Mouse (Mus musculus) skeletal muscle tissue, adult 2 months (tissue): Measurements from ENCODE around the gene Ppp1r16b.
A peak's percentile ranks its signal among the peaks of the same experiment; 100 is the strongest.

Experiments used
- DNase-seq: peaks from one replicate; pipeline ENCODE4 v3.0.0-alpha.2; 2012; ENCODE audit warnings: low read depth, low spot score

The Ppp1r16b gene

GRCm38 (mm10) chr2:158665098-158665497 is at the start of gene Ppp1r16b:
Gene Ppp1r16b (plus strand): TSS chr2:158665398.
- DNase-seq: no peak

DNA sequence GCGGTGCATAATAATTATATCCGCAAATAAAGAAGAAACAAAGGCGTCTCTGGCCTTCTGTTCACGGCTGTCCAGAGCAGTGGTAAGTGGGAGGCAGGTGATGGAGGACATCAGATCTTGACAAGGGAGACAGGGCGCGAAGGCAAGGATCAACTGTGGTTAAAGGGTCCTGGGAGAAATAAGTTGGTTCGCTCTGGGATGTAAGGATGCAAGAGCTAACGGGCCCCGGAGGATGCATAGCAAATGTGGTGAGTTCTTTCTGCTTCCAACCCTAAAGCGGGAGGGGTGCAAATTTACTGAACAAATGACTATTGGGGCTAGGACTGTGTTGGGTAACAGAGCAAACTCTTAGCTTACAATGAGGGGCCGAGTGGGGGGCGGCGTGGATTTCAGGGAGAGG is 49.5 kb upstream of the Ppp1r16b start:
- no peak for DNase-seq

- DNase-seq: no peak
Observed at GRCm38 (mm10) chr2:158616296-158616695, 48.9 kb upstream of the Ppp1r16b start.

DNA sequence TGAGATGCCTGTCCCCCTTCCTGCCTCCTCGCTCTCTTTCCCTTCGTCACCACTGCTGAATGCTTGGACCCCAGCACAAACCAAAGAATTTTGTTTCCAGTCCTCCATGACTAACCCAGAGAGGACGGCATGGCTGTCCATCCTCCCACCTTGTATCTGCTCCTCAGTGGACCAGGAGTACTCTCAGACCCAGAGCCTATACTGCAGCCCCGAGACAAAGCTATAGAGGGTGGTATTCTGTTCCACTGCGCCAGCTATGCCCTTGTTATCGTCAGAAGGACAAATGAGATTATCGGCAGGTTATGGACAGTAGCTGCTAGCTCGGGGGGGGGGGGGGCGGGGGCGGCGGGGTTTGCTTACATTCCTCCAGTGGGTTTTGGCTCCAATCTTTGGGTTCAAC is 48.4 kb upstream of the Ppp1r16b start:
- no peak for DNase-seq

DNA sequence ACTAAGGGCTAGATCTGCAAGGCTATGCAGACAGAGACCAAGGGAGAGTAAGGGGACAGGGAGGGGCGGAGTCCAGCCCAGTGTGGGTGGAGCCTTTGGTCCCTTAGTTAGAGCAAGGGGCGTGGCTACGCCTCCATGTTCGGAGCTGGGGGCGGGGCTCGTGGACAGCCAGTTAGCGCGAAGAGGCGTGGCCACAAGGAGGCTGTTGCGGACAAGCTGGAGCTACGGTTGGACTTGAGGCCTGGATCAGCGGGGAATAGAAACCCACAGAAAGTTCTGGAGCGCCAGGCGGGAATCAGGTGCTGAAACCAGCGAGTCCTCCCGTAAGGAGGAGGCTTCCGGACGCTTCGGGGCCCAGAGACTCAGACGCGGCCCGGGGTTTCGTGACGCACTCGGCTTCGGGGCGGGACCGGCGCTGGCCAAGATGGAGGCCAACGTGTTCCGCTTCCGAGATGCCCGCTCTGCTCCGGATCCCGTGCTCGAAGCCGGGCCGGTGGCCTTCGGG is 40.4 kb upstream of the Ppp1r16b start, which contains the start of gene Actr5:
Gene Actr5 (plus strand): TSS at position 171 of the 505 bp plus-strand sequence.
- DNase-seq: peak; percentile 88

- no peak for DNase-seq
Observed at GRCm38 (mm10) chr2:158625231-158625630, 40.0 kb upstream of the Ppp1r16b start.

DNA sequence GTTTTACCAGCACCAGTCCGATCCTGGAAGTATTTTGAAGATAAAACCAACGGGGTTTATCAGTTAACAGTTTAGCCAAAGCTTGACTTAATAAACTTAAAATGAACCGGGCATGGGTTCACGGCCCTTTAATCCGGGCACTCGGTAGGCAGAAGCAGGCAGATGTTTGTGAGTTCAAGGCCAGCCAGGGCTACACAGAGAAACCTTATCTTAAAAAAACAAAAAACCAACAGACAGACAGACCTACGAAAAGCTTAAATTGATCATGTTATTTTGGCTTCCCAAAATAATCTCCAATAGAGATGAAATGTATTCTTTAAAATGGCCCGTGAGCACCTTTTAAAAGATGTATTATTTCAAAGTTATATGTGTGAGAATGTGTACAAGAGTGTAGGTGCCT is 39.5 kb upstream of the Ppp1r16b start:
- no peak for DNase-seq

- no peak for DNase-seq
Observed at GRCm38 (mm10) chr2:158628858-158629257, 36.3 kb upstream of the Ppp1r16b start.

- DNase-seq: no peak
Observed at GRCm38 (mm10) chr2:158629414-158629813, 35.8 kb upstream of the Ppp1r16b start.

DNA sequence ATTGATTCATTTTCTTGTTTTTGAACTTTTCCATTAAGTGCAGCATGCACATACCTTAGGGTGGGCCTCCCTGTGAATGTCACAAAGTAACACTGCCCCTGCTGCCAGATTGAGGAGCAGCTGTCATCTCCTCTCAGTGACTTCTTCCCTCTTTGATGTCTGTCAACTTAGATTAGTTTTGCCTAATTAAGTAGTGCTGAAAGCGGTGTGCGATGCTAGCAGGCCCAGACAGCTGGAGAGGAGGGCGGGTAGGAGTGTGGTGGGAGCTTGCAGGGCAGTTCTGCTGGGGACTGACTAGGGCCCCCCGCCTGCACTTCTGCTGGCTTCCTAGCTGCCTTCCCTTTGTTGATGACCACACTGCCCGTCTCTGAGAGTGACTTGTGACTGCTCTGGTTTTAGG is 33.3 kb upstream of the Ppp1r16b start:
- DNase-seq: no peak

DNA sequence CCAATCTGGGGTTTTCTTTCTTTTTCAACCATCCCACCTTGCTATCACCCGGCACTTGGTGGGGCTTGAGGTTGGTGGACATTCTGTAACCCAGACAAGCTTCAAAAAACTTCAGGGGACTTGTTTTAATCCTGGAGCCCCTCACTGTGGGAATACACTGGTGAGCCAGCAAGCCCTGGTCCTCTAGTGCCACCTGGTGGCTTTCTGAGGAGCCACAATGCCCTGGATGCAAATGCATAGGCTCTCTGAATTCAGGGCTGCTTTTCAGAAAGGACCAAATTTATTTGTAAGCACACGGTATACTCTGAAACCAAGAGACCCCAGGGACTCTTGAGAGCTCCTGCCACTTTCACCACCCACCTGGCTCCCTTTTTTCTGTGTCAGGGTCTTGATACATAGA is 23.3 kb upstream of the Ppp1r16b start:
- DNase-seq: no peak

- no peak for DNase-seq
Observed at GRCm38 (mm10) chr2:158642587-158642986, 22.6 kb upstream of the Ppp1r16b start.

- no peak for DNase-seq
Observed at GRCm38 (mm10) chr2:158643791-158644190, 21.4 kb upstream of the Ppp1r16b start.

- no peak for DNase-seq
Observed at GRCm38 (mm10) chr2:158651159-158651908, 13.9 kb upstream of the Ppp1r16b start.

DNA sequence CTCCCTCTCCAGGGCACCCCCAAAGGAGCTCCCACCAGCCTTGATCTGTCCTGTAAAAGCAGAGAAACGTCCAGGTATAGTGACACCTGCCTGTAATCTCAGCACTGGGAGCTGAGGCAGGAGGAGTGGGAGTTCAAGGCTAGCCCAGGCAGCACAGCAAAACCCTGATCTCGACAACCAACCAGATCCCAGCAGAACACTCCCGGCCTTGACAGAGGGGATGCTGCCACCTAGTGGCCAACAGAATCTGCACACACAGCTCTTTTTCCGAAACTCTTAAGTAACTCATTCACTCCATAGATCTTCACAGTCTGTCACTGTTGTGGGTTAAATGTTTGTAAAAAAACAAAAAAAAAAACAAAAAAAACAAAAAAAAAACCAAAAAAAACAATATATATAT is 12.2 kb upstream of the Ppp1r16b start:
- peak; percentile 52 for DNase-seq

- DNase-seq: no peak
Observed at GRCm38 (mm10) chr2:158654717-158655116, 10.5 kb upstream of the Ppp1r16b start.

GRCm38 (mm10) chr2:158655806-158656205 is 9.4 kb upstream of the Ppp1r16b start:
- no peak for DNase-seq

- no peak for DNase-seq
Observed at GRCm38 (mm10) chr2:158658822-158659221, 6.4 kb upstream of the Ppp1r16b start.

DNA sequence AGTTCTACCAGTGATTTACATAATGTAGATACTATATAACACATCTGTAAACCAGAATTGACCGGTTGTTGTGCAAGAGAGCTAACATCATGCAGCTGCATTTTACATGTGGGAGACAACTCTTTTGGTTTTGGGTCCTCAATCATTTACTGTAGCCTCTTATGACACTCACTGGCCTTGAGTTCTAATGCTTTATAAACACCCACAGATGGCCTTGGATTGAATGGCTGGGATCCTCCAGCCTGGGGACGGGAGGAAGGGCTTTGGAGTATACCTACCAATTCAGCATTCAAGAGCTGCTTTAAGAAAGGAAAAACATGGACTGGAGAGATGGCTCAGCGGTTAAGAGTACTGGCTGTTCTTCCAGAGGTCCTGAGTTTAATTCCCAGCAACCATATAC is 5.9 kb upstream of the Ppp1r16b start:
- no peak for DNase-seq

DNA sequence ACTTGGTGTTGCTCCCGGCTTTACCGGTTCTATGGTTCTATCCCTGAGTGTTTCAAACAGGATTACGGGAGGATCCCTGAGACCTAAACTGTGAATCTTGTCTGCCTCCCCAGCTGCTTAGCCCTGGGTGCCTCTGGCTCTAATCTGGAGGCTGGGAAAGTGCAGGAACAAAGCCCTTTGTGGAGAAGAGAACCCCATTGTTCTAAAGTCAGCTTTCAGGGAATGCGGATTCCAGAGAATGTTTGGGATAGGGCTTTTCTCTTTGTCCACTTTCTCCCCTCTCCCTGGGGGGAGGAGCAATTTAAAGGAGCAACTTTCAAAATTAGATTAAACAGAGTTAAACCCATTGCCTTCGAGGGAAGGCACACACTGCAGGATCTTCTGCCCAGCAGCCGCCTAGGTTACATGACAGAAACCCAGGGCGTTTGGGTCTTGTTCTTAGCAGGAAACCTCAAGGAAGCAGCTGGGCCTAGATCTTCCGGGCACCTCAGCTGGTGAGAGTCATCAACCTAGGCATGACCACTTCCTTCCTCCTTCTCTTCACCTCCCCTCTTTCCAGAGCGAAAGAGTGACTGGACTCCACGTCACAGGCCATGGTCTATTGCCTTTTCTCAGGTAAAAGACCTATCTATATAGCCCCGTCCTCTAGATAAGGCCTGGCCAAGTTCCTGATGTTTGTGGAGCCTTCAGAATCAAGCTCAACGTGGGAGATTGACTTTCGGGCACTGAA is 1.0 kb downstream of the Ppp1r16b start:
- peak; percentile 39 for DNase-seq

DNA sequence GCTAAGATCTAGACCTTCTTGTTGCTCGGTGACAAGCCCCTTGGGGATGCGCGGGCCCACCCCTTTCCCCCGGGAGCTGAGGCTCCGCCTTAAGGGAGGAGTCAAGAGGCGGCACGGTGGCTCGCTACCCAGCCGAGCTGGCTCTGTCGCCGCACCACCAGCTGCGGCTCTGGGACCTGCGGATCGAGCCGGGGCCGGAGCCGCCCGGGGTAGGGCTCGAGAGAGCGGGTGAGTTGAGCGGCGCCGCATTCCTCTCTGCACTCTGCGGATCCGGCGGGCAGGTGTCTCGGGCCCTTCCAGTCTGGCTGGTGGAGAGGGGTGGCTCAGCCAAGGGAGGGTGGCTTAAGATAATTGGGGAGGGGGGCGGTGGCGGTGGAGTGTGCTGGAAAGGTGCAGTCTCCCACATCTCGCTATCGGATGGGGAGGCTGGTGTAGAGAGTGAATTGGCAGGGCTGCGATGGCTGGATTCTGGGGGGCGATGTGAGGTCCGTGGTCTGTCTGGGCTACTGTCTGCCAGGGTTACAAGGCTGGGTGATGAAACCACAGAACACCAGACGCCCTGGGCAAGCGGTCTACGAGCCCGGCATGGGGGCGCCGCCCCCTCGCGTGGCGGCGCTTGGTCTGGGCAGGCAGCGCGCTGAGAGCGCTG is 1.9 kb downstream of the Ppp1r16b start:
- DNase-seq: peak; percentile 34
